Mouse (Mus musculus) inflammation-experienced regulatory T-cells (primary cell): ENCODE results near the gene Cnpy2. TPM values are rescaled to one million over a fixed set of nuclear protein-coding genes. Genes with fewer than 3 reads are reported as not detected.

ENCODE experiments used
- polyA plus RNA-seq, 2 experiments: library from polyadenylated mRNA; unstranded; fragments of 100-300 nt; shearing (Covaris generic); gene quantifications; one replicate each; pipeline ENCODE4 v1.2.1; 2017

Gene Cnpy2
- polyA plus RNA-seq: 100 to 1,000 TPM in 1 of 2 experiments, 10 to 100 TPM in 1; 89.0 to 132 TPM

DNA sequence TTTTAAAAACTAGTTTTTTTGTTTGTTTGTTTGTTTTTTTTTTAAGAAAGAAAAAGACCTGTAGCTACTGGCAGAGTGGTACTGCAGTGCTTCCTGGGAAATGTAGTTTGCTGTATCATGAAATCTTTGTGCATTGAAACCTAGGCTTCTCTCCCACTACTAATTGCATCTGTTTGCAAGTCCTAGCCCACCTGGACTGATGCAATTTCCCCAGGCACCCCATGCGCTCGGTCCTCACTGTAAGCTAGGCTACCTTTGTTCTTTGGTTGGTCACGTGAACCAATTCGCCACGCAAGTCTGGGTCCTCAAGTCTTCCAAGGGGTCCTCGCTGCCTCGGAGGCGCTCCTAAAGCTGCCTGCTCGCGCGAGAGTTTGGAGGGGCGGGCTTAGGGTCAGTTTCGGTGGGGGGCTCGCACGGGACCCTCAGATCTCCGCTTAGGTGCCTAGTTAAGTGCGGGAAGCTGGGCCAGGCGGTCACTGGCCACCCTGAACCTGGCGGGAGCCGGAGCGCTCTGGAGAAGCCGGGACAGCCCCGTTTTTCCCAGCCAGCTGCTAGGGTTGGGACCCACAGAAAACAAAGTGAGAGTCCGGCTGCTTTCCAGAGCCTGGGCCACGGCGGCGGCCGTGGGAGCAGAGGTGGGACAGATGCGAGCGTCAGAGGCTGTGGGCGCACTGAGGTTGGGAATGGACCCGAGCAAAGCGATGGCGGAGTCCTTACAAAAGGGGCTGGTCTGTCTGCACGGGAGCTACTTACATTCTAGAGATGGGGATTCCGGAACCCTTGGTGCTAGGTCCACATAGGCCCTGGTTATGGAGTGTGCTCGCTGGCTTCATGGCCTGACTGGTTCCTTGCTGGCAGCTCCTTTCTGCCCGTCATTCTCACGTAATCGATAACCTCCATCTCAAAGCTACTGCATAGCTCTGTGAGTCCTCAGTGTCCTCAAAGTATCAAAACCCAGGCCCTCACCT, at the start of gene Cnpy2:
Gene Cnpy2 (plus strand): TSS at position 319 of the 968 bp plus-strand sequence.

DNA sequence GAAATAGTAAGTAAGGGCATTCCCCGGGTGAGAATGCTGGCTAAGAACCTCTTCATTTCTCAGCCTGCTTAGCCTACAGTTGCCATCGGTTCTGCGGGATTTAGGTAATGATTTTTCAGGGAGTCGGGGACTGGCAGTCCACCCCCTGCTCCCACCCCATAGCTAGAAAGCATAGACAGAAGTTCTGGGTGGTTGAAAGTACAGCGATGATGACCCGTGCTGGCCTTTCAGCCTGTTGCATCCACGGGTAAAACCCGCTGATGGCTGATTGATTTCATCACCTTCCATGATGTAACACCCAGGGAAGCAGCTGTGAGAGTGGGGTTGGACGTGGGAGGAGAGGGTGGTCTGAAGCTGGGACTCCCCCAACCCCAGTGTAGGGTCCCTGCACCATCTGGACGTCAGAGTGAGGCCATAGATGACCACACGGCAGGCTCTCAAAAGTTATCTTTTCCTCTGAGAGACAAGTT, 23.5 kb upstream of the Cnpy2 start, which contains the start of gene Il23a:
Gene Il23a (minus strand): TSS at position 51 of the 470 bp plus-strand sequence.

DNA sequence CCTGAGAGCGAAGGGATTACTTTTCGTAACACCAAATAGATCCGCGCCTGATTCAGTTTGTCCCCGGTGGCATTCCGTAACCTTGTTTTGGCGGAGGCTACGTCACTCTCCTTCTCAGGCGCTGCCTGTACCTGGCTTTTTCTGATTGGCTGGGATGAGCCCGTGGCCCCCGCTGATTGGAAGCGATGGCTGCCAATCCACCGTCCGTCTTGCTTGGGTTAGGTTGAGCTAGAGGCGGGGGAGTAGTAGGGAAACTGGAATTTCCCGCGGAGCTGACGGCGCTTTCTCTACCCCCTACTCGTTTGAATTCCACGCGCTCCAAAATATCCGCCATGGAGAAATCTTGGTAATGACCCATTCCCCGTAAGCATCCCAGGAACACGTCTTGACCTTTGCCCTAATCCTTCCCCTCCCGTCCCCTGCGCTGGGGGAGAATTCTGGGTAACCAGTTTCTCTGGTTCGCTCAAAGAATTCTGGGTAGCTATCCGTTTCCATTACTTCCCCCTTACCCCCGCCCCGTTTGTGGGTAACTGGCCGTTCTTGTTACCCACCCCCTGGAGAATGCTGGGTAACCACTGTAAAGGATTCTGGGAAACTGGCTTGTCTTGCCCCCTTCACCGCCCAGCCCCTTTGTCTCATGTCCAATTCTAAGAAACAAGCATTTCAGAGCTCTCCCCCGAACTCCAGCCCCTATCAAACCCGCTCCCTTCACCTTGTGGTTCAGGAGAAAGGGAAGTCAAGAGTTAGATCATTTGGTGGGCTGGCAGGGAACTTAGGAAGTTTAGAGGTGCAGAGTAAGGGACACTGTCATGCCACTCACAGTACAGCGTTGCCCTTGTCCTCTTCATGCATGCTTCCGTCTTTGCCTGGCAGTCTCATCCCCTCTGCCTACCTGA, 18.9 kb upstream of the Cnpy2 start, which contains the start of gene Pan2:
Gene Pan2 (plus strand): TSS at position 210 of the 896 bp plus-strand sequence.

DNA sequence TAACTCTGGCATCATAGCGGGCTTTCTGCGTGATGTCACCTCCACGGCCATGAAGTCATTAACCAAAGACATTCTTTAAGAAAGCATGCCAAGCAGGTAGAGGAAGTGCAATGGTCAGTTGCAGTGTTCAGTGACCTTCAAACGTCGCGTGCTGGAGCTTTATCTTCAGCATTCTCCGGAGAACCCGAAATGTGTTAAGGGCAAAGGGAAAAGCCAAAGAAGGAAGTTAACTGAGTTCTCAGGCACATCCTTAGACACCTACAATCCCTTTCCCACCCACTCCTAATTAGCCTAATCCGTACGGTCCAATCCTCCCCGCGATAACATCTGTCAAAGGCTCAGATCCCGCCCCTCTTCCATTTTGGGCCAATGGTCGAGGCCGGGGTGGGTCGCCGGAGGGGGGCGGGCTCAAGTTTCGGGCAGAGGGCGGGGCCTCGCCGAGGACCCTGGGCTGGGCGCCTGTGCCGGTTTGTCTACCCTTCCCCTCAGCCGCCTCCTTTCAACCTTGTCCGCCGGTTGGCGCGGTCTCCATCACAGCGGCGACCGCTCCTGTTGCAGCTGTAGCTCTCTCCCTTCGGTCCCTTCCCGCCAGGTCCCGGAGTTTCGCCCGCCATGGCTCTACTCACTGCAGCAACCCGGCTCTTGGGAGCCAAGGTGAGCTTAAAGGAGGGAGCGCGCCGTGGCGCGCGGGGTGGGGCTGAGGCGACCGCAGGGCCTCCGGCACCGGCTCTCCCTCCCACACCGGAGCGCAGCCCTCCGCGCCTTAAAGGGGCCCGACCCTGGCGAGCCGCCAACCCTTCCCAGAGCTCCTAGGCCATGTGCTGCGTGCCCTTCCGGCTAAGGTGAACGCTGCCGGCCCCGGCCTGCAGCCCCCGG, 15.3 kb downstream of the Cnpy2 start, which contains the start of gene Cs:
Gene Cs (plus strand): TSS at position 429 of the 876 bp plus-strand sequence.

DNA sequence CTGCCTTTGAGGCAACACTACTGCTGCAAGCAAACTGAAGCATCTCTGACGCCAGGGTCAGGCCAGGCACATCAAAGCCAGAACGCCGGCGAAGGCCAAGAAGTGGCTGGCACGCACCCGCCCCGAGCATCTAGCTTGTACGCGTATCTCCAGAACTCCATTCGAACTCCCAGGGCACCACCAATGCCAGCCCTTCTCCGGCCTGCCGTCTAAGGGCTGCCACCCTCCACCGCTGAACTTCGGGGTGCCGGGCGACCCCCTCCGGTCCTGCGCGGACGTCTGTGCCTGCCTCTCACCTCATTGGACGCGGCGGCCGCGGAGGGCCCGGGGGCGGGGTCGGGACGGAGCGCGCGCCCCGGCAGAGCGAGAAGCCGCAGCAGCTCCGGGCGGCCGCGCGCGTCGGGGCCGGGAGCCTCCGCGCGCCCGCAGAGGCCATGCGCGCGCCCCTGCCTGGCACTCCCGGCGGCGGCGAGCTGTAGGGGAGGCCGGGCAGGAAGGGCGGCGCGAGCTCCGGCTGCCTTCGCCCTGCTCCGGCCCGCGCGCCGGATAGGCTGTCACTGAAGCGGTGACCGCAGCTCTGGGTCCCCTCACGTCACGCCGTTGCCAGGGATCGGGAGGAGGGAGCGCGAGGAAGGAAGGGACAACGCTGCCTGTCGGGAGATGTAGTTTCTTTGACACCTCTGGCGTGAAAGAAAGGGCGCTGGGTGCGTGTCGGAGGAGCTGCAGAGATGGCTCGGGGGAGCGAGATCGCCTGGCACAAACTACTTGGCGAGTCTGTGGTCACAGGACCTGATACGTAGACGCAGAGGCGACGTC, 46.4 kb downstream of the Cnpy2 start, which contains the start of gene Coq10a:
Gene Coq10a (minus strand): TSS at position 596 of the 816 bp plus-strand sequence.

DNA sequence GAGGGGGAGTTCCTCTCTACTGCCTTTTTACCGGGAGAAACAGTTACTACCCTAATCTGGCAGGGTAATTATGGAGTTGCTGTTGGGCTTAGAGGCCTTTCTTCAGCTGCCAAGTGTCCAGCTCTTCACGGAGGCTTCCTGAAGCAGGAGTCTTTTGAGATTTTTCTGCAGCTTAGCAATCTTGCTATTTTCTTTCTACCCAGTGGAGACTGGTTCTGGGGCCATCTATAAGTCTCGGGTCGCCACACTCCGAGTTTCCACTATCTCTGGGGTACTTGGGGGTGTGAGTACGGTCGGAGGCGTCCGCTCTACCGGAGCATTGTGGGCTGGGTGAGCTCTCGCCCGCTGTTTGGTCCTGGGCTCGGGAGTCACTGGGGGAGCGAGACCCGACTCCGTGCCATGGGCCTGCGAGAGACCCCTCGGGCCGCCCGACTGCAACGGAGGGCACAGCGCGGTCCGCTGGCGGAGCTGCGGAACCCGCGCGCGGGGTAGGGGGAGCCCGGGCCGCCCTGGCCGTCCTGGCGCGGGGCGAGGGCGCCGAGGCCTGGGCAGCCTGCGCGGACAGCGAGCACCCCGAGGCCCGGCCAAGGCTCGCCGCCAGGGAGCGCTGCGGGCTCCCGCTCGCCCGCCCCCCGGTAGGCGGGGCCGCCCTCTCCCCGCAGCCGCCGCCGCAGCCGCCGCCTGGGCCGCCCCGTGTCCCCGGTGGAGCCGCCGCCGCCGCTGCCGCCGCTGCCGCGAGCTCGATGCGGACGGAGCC, 54.4 kb downstream of the Cnpy2 start, which contains the start of gene Ankrd52:
Gene Ankrd52 (plus strand): TSS at position 661 of the 757 bp plus-strand sequence.

Other genes with a start within 250 kb of the Cnpy2 start
- gene Atp5b, start 239.2 kb upstream of the Cnpy2 start, polyA plus RNA-seq: 1,000 to 10,000 TPM; 1,050 to 1,147 TPM
- 10 to 100 TPM; 54.8 to 63.6 TPM for gene Baz2a, start 230.9 kb upstream of the Cnpy2 start, polyA plus RNA-seq
- gene Rbms2, start 142.2 kb upstream of the Cnpy2 start, polyA plus RNA-seq: 10 to 100 TPM; 28.7 to 30.5 TPM
- gene Gls2, start 128.0 kb upstream of the Cnpy2 start, polyA plus RNA-seq: under 1 TPM; 0.52 to 0.61 TPM
- 10 to 100 TPM; 14.3 to 22.4 TPM for gene Spryd4, start 110.7 kb upstream of the Cnpy2 start, polyA plus RNA-seq
- under 1 TPM in 1 of 2 experiments, not detected in 1; 0.18 TPM for gene Mip, start 96.6 kb upstream of the Cnpy2 start, polyA plus RNA-seq
- 10 to 100 TPM; 19.0 to 23.0 TPM for gene Timeless, start 90.4 kb upstream of the Cnpy2 start, polyA plus RNA-seq
- not detected for gene Apon, start 68.4 kb upstream of the Cnpy2 start, polyA plus RNA-seq
- gene Apof, start 53.8 kb upstream of the Cnpy2 start, polyA plus RNA-seq: not detected
- gene Stat2, start 51.9 kb upstream of the Cnpy2 start, polyA plus RNA-seq: 10 to 100 TPM; 66.3 to 70.6 TPM
- under 1 TPM in 1 of 2 experiments, not detected in 1; 0.54 TPM for gene Il23a, start 23.7 kb upstream of the Cnpy2 start, polyA plus RNA-seq
- gene Pan2, start 19.1 kb upstream of the Cnpy2 start, polyA plus RNA-seq: 10 to 100 TPM; 39.5 to 50.2 TPM
- 100 to 1,000 TPM; 153 to 176 TPM for gene Cs, start 15.3 kb downstream of the Cnpy2 start, polyA plus RNA-seq
- gene Coq10a, start 46.5 kb downstream of the Cnpy2 start, polyA plus RNA-seq: 10 to 100 TPM; 26.8 to 30.6 TPM
- gene Ankrd52, start 54.7 kb downstream of the Cnpy2 start, polyA plus RNA-seq: 1 to 10 TPM; 6.3 to 6.5 TPM
- not detected for gene Slc39a5, start 78.8 kb downstream of the Cnpy2 start, polyA plus RNA-seq
- 100 to 1,000 TPM; 116 to 123 TPM for gene Nabp2, start 89.0 kb downstream of the Cnpy2 start, polyA plus RNA-seq
- gene Rnf41, start 89.2 kb downstream of the Cnpy2 start, polyA plus RNA-seq: 10 to 100 TPM; 37.5 to 41.8 TPM
- 100 to 1,000 TPM; 111 to 120 TPM for gene Smarcc2, start 136.8 kb downstream of the Cnpy2 start, polyA plus RNA-seq
- gene Myl6, start 171.7 kb downstream of the Cnpy2 start, polyA plus RNA-seq: 1,000 to 10,000 TPM; 1,313 to 1,615 TPM
- gene Myl6b, start 176.2 kb downstream of the Cnpy2 start, polyA plus RNA-seq: 1 to 10 TPM; 2.7 to 4.7 TPM
- 100 to 1,000 TPM; 216 to 394 TPM for gene Esyt1, start 203.4 kb downstream of the Cnpy2 start, polyA plus RNA-seq
- 10 to 100 TPM; 22.0 to 27.4 TPM for gene Zc3h10, start 225.3 kb downstream of the Cnpy2 start, polyA plus RNA-seq
- gene Rpl41, start 226.8 kb downstream of the Cnpy2 start, polyA plus RNA-seq: 1,000 to 10,000 TPM; 2,016 to 2,109 TPM
- gene Pa2g4, start 243.5 kb downstream of the Cnpy2 start, polyA plus RNA-seq: 10 to 100 TPM; 26.4 to 30.0 TPM